Mouse (Mus musculus): Measurements from ENCODE around the gene Olfr1417. TPM values are rescaled to one million over a fixed set of nuclear protein-coding genes. Genes with fewer than 3 reads are reported as not detected.

The Olfr1417 gene
- total RNA-seq, 2 experiments from 2014 or later: not detected

Other genes starting within 250 kb of the Olfr1417 start
- gene Ms4a6d, start 234.4 kb downstream of the Olfr1417 start, total RNA-seq (2021): 1 to 10 TPM in 1 of 2 experiments, under 1 TPM in 1; 0.84 to 1.4 TPM
- gene Ms4a2, start 215.5 kb downstream of the Olfr1417 start, total RNA-seq (2021): under 1 TPM in 1 of 2 experiments, not detected in 1; 0.32 TPM
- not detected for gene Ms4a3, start 198.4 kb downstream of the Olfr1417 start, total RNA-seq (2021)
- not detected for gene Oosp2, start 178.7 kb downstream of the Olfr1417 start, total RNA-seq (2021)
- gene Oosp1, start 148.1 kb downstream of the Olfr1417 start, total RNA-seq (2021): not detected
- gene Oosp3, start 142.2 kb downstream of the Olfr1417 start, total RNA-seq (2021): not detected
- not detected for gene Gif, start 91.7 kb downstream of the Olfr1417 start, total RNA-seq (2021)
- 10 to 100 TPM; 53.3 to 55.3 TPM for gene Mrpl16, start 68.8 kb downstream of the Olfr1417 start, total RNA-seq (2021)
- 1 to 10 TPM; 1.4 to 2.7 TPM for gene Stx3, start 19.8 kb downstream of the Olfr1417 start, total RNA-seq (2021)
- not detected for gene Olfr1418, start 21.8 kb upstream of the Olfr1417 start, total RNA-seq (2021)
- not detected for gene Olfr1419, start 35.9 kb upstream of the Olfr1417 start, total RNA-seq (2021)
- gene Olfr1420, start 47.3 kb upstream of the Olfr1417 start, total RNA-seq (2021): not detected
- gene Patl1, start 73.2 kb upstream of the Olfr1417 start, total RNA-seq (2021): 10 to 100 TPM; 19.2 to 23.8 TPM
- gene Osbp, start 126.7 kb upstream of the Olfr1417 start, total RNA-seq (2021): 10 to 100 TPM; 57.0 to 60.8 TPM
- not detected for gene Olfr1423, start 202.1 kb upstream of the Olfr1417 start, total RNA-seq (2021)
- not detected for gene Olfr1424, start 223.5 kb upstream of the Olfr1417 start, total RNA-seq (2021)
- gene Olfr1425, start 238.5 kb upstream of the Olfr1417 start, total RNA-seq (2021): not detected

All from gastrocnemius, postnatal 36 days (tissue).